Mouse (Mus musculus): ENCODE results near the gene Scgb1a1.
A peak's percentile ranks its signal among the peaks of the same experiment; 100 is the strongest.
"Not testable (repeated sequence)": the region's sequence is repeated elsewhere in the genome, so short reads cannot be mapped to it uniquely, and the experiment has no call there.

Gene Scgb1a1

GRCm38 (mm10) chr19:9067292-9067691 lies 20.5 kb downstream of the Scgb1a1 start:
- DNase-seq (ENCODE audit: low spot score) = no peak

GRCm38 (mm10) chr19:9065621-9066561 lies 21.9 kb downstream of the Scgb1a1 start:
- no peak for DNase-seq (ENCODE audit: low spot score)

- no peak for DNase-seq (ENCODE audit: low spot score)
Observed at GRCm38 (mm10) chr19:9063831-9064230, 23.9 kb downstream of the Scgb1a1 start.

GRCm38 (mm10) chr19:9062822-9063221 lies 24.9 kb downstream of the Scgb1a1 start:
- DNase-seq (ENCODE audit: low spot score) = no peak

GRCm38 (mm10) chr19:9061221-9061893 lies 26.4 kb downstream of the Scgb1a1 start:
- DNase-seq (ENCODE audit: low spot score) = peak; percentile 60

GRCm38 (mm10) chr19:9060103-9060502 lies 27.7 kb downstream of the Scgb1a1 start:
- peak; percentile 51 for DNase-seq (ENCODE audit: low spot score)

- no peak for DNase-seq (ENCODE audit: low spot score)
Observed at GRCm38 (mm10) chr19:9059391-9059790, 28.4 kb downstream of the Scgb1a1 start.

GRCm38 (mm10) chr19:9058944-9059343 lies 28.8 kb downstream of the Scgb1a1 start:
- no peak for DNase-seq (ENCODE audit: low spot score)

GRCm38 (mm10) chr19:9058331-9058884 lies 29.4 kb downstream of the Scgb1a1 start:
- DNase-seq (ENCODE audit: low spot score) = no peak

- no peak for DNase-seq (ENCODE audit: low spot score)
Observed at GRCm38 (mm10) chr19:9057679-9058078, 30.1 kb downstream of the Scgb1a1 start.

GRCm38 (mm10) chr19:9055703-9056355 lies 31.9 kb downstream of the Scgb1a1 start:
- no peak for DNase-seq (ENCODE audit: low spot score)

GRCm38 (mm10) chr19:9055153-9055552 lies 32.6 kb downstream of the Scgb1a1 start:
- DNase-seq (ENCODE audit: low spot score) = peak; percentile 68

- DNase-seq (ENCODE audit: low spot score) = peak; percentile 85
Observed at GRCm38 (mm10) chr19:9052803-9053431, 34.8 kb downstream of the Scgb1a1 start.

- not testable (repeated sequence) for DNase-seq (ENCODE audit: low spot score)
Observed at GRCm38 (mm10) chr19:9051985-9052384, 35.8 kb downstream of the Scgb1a1 start.

GRCm38 (mm10) chr19:9050294-9051229 lies 37.2 kb downstream of the Scgb1a1 start:
- DNase-seq (ENCODE audit: low spot score) = no peak

GRCm38 (mm10) chr19:9048981-9049687 lies 38.6 kb downstream of the Scgb1a1 start:
- no peak for DNase-seq (ENCODE audit: low spot score)

GRCm38 (mm10) chr19:9047946-9048387 lies 39.8 kb downstream of the Scgb1a1 start:
- DNase-seq (ENCODE audit: low spot score) = no peak

- peak; percentile 50 for DNase-seq (ENCODE audit: low spot score)
Observed at GRCm38 (mm10) chr19:9047207-9047945, 40.4 kb downstream of the Scgb1a1 start.

- no peak for DNase-seq (ENCODE audit: low spot score)
Observed at GRCm38 (mm10) chr19:9044291-9044690, 43.5 kb downstream of the Scgb1a1 start.

All from lung, postnatal 25 days (tissue).